ENCODE assay signal across 15 mouse cellular contexts in the genomic region with DNA sequence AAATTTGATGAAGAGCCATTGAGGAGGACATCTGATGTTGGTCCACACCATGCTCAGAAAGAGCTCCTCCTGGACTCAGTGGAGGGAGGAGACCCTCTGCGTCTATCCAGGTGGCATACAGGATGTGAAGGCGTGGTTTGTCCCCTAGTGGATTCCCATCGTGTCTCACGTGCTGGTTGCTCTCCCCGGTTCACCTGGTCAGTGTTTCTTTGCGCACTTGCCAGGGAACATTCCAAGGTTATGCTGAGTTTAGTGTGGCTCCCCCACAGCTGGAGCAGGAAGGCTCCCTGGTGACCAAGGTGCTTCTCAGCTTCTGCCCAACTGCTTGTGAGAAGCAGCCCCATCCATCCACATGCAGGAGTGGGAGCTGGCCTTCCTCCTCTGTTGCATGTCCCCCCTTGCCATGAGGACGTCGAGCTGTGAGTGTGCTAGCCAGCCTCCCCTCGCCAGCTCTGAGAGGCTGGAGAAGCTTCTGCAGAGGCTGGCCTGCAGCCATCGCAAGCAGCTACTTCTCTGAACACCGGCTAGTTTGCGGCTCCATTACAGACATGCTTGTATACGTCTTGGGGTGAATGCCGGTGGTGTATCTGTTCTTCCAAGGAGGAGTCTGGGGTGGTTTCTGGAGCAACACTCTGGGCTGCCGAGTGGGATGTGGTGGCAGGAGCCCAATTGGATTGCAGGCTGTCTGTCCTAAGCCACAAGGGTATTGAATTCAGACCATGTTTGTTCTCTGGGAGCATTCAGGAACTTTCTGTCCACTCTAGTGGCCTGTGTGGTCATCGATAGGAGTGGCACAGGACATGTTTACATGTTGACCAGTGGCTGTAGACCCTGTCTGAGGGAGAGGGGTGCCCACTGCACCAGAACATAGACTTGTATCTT. TPM values are rescaled to one million over a fixed set of nuclear protein-coding genes. Genes with fewer than 3 reads are reported as not detected.
A peak's percentile ranks its signal among the peaks of the same experiment; 100 is the strongest.
DNase-seq lines count a peak whose midpoint lies in the region; ATAC-seq and TF ChIP-seq lines count a peak whose summit lies in the region.
"Had no signal": no experiment of that assay in that cellular context is flagged by ENCODE, and none has a peak within 500 bp of the region (broad histone marks: within the 10 kb centered on the region; RNA-seq: fewer than 3 reads in every experiment).

No protein-coding gene starts in this region.

- H3K36me3 ChIP-seq in hindbrain, postnatal 0 days (ENCODE audit: insufficient read depth, low read length) = no peaks in the 10 kb centered on the region
- no peaks in the 10 kb centered on the region for H3K36me3 ChIP-seq in hindbrain, embryonic 11.5 days (ENCODE audit: control insufficient read depth, insufficient read depth, low read length)
- peaks cover 68% of the 10 kb centered on the region for H3K36me3 ChIP-seq in midbrain, embryonic 10.5 days
- no peaks in the 10 kb centered on the region for H3K36me3 ChIP-seq in midbrain, embryonic 16.5 days (ENCODE audit: control insufficient read depth, insufficient read depth, low read length)

- TF ChIP-seq CTCF in hindbrain, postnatal 0 days (IDR thresholded peaks at IDR 0.05; ENCODE audit: low read depth) = no peak

- H3K4me3 ChIP-seq in hindbrain, postnatal 0 days (ENCODE audit: low read length) = no peak overlapping the region
- H3K4me3 ChIP-seq in hindbrain, embryonic 11.5 days (ENCODE audit: low read depth, low read length) = no peak overlapping the region
- no peak overlapping the region for H3K4me3 ChIP-seq in midbrain, embryonic 10.5 days
- no peak overlapping the region for H3K4me3 ChIP-seq in midbrain, embryonic 16.5 days (ENCODE audit: low read depth, low read length)
- H3K4me3 ChIP-seq: intestine, embryonic 15.5 days; limb, embryonic 12.5 days had no signal

- 60% methylated on average over 16 of the region's 16 CpGs for WGBS in hindbrain, postnatal 0 days
- WGBS in hindbrain, embryonic 11.5 days = 89% methylated on average over 16 of the region's 16 CpGs
- 91% methylated on average over 16 of the region's 16 CpGs for WGBS in midbrain, embryonic 10.5 days
- WGBS in midbrain, embryonic 16.5 days = 81% methylated on average over 16 of the region's 16 CpGs

- peak; percentile 25; the same call in 1 of the 2 replicates for ATAC-seq in frontal cortex, adult (ENCODE audit: low TSS enrichment)
- ATAC-seq in hindbrain, postnatal 0 days = peak; percentile 72; the same call in 1 of the 2 replicates
- no peak for ATAC-seq in hindbrain, embryonic 11.5 days (ENCODE audit: low FRiP score)
- ATAC-seq in midbrain, embryonic 16.5 days = no peak
- ATAC-seq: CD4-positive, CD25-positive, alpha-beta regulatory T cell, adult 4 months; forebrain, embryonic 16.5 days; intestine, embryonic 15.5 days; Patski had no signal

- H3K4me2 ChIP-seq in hindbrain, postnatal 0 days (ENCODE audit: low read depth, low read length) = no peak overlapping the region
- no peak overlapping the region for H3K4me2 ChIP-seq in hindbrain, embryonic 11.5 days (replicated peaks; ENCODE audit: low read depth, low read length)
- H3K4me2 ChIP-seq in midbrain, embryonic 16.5 days (ENCODE audit: low read length) = no peak overlapping the region
- H3K4me2 ChIP-seq: intestine, embryonic 15.5 days; limb, embryonic 12.5 days had no signal

- no peaks in the 10 kb centered on the region for H3K9me3 ChIP-seq in hindbrain, postnatal 0 days (ENCODE audit: low read length)
- H3K9me3 ChIP-seq in hindbrain, embryonic 11.5 days (ENCODE audit: control insufficient read depth, low read length) = no peaks in the 10 kb centered on the region
- no peaks in the 10 kb centered on the region for H3K9me3 ChIP-seq in midbrain, embryonic 10.5 days (replicated peaks)
- no peaks in the 10 kb centered on the region for H3K9me3 ChIP-seq in midbrain, embryonic 16.5 days (replicated peaks; ENCODE audit: control insufficient read depth, low read length, poor library complexity, severe bottlenecking)
- H3K9me3 ChIP-seq: intestine, embryonic 15.5 days; limb, embryonic 12.5 days had no signal

- DNase-seq in frontal cortex, postnatal 10 days (ENCODE audit: low spot score in 2 of 2) = no peak
- peak; percentile 38 for DNase-seq in hindbrain, postnatal 0 days (ENCODE audit: low spot score)
- no peak for DNase-seq in hindbrain, embryonic 11.5 days (ENCODE audit: low spot score)
- DNase-seq in midbrain, embryonic 10.5 days (ENCODE audit: low spot score) = no peak
- DNase-seq in kidney, postnatal 14 days = peak; percentile 34
- DNase-seq in layer of hippocampus, adult 8-10 months (ENCODE audit: low spot score in 2 of 2) = no peak
- DNase-seq: adrenal gland, postnatal 36 days; cerebellum, adult 8-10 months had no signal

- no peak overlapping the region for H3K9ac ChIP-seq in hindbrain, postnatal 0 days (replicated peaks; ENCODE audit: low read length)
- no peak overlapping the region for H3K9ac ChIP-seq in hindbrain, embryonic 11.5 days (ENCODE audit: low read depth, low read length)
- H3K9ac ChIP-seq in midbrain, embryonic 16.5 days (ENCODE audit: low read depth, low read length) = no peak overlapping the region
- H3K9ac ChIP-seq: intestine, embryonic 15.5 days; limb, embryonic 12.5 days had no signal

- peak overlapping the region; percentile 62; the same call in 1 of the 2 replicates for H3K27ac ChIP-seq in hindbrain, postnatal 0 days
- no peak overlapping the region for H3K27ac ChIP-seq in hindbrain, embryonic 11.5 days (ENCODE audit: low read depth, low read length)
- H3K27ac ChIP-seq in midbrain, embryonic 10.5 days (replicated peaks) = 0 out of 2 replicates have a peak overlapping the region, but pooled peaks have one; percentile 28
- H3K27ac ChIP-seq in midbrain, embryonic 16.5 days (ENCODE audit: low read length) = no peak overlapping the region
- H3K27ac ChIP-seq: intestine, embryonic 15.5 days; limb, embryonic 12.5 days had no signal

- H3K27me3 ChIP-seq in hindbrain, postnatal 0 days (ENCODE audit: insufficient read depth, low read length) = no peaks in the 10 kb centered on the region
- H3K27me3 ChIP-seq in hindbrain, embryonic 11.5 days (ENCODE audit: control insufficient read depth, insufficient read depth, low read length) = no peaks in the 10 kb centered on the region
- no peaks in the 10 kb centered on the region for H3K27me3 ChIP-seq in midbrain, embryonic 10.5 days (ENCODE audit: low read depth, poor library complexity, severe bottlenecking)
- H3K27me3 ChIP-seq in midbrain, embryonic 16.5 days (ENCODE audit: control insufficient read depth, insufficient read depth, low read depth, low read length) = no peaks in the 10 kb centered on the region
- H3K27me3 ChIP-seq: intestine, embryonic 15.5 days; limb, embryonic 12.5 days; Patski had no signal

- H3K4me1 ChIP-seq in hindbrain, postnatal 0 days (ENCODE audit: insufficient read depth, low read length) = peaks cover 9% of the 10 kb centered on the region; the same call in 1 of the 2 replicates
- H3K4me1 ChIP-seq in hindbrain, embryonic 11.5 days (replicated peaks; ENCODE audit: control insufficient read depth, insufficient read depth, low read length) = no peaks in the 10 kb centered on the region
- H3K4me1 ChIP-seq in midbrain, embryonic 10.5 days = peaks cover 60% of the 10 kb centered on the region
- peaks cover 7% of the 10 kb centered on the region; the same call in 1 of the 2 replicates for H3K4me1 ChIP-seq in midbrain, embryonic 16.5 days (ENCODE audit: control insufficient read depth, insufficient read depth, low read length)

RNA-seq across cellular contexts. Expression of gene Anp32a, which starts 14.0 kb away (rescaled TPM):
- 50.7 and 57.2 TPM in 2 replicates for total RNA-seq in hindbrain, postnatal 0 days (2014; rRNA removed)
- 112 and 116 TPM in 2 replicates for polyA plus RNA-seq in hindbrain, postnatal 0 days (2015; fragmentation: Nextera tagmentation; extraction: Ambion mirVana)
- polyA plus RNA-seq in hindbrain, embryonic 11.5 days (2014; fragmentation: Nextera tagmentation; extraction: Ambion mirVana) = 220 and 221 TPM in 2 replicates
- polyA plus RNA-seq in midbrain, embryonic 10.5 days (2016; fragmentation: Nextera tagmentation; extraction: Ambion mirVana) = 237 and 298 TPM in 2 replicates
- polyA plus RNA-seq in midbrain, embryonic 16.5 days (2015; fragmentation: Nextera tagmentation; extraction: Ambion mirVana) = 107 and 117 TPM in 2 replicates
- 100 to 1,000 TPM; 303 to 406 (median 351) TPM for total RNA-seq in layer of hippocampus, adult 8-10 months (2022)

Comparison
In these comparisons a context has a peak if more than half of its experiments do, and no peak if none do; other contexts are left out.
1. ATAC-seq: peak in frontal cortex, adult (single experiment) and hindbrain, postnatal 0 days (single experiment); none in hindbrain, embryonic 11.5 days (single experiment) and midbrain, embryonic 16.5 days (single experiment).
2. DNase-seq: peak in hindbrain, postnatal 0 days (single experiment) and kidney, postnatal 14 days (single experiment); none in frontal cortex, postnatal 10 days (0 of 2), hindbrain, embryonic 11.5 days (single experiment), midbrain, embryonic 10.5 days (single experiment) and layer of hippocampus, adult 8-10 months (0 of 2).
3. H3K27ac ChIP-seq: peak in hindbrain, postnatal 0 days (single experiment) and midbrain, embryonic 10.5 days (single experiment); none in hindbrain, embryonic 11.5 days (single experiment) and midbrain, embryonic 16.5 days (single experiment).